Mouse (Mus musculus) CD4-positive helper T cell, adult 2 months (primary cell): ENCODE results near the gene Pnp2.
"Not testable (repeated sequence)": the region's sequence is repeated elsewhere in the genome, so short reads cannot be mapped to it uniquely, and the experiment has no call there.

Experiments
- DNase-seq: peaks from one replicate; pipeline ENCODE4 v3.0.0-alpha.2; 2012; ENCODE audit warnings: low read depth, missing footprints, low spot score

Pnp2 gene

GRCm38 (mm10) chr14:50955942-50956508, at the start of gene Pnp2:
Pnp2 (plus strand) TSS chr14:50955992.
- peak; percentile 57 for DNase-seq

GRCm38 (mm10) chr14:50908126-50908525, 47.7 kb upstream of the Pnp2 start:
- no peak for DNase-seq

GRCm38 (mm10) chr14:50911356-50911755, 44.4 kb upstream of the Pnp2 start:
- no peak for DNase-seq

GRCm38 (mm10) chr14:50923437-50923836, 32.4 kb upstream of the Pnp2 start:
- DNase-seq, result peak; percentile 14

- peak; percentile 97 for DNase-seq
These were observed 31.3 kb upstream of the Pnp2 start, which contains the start of the genes Osgep and Apex1 for GRCm38 (mm10) chr14:50924281-50925064. Osgep (minus strand) TSS chr14:50924893. Apex1 (plus strand) TSS chr14:50924968.

GRCm38 (mm10) chr14:50925111-50925920, 30.5 kb upstream of the Pnp2 start:
- no peak for DNase-seq

GRCm38 (mm10) chr14:50927366-50927765, 28.4 kb upstream of the Pnp2 start:
- no peak for DNase-seq

- no peak for DNase-seq
These were observed 25.8 kb upstream of the Pnp2 start for GRCm38 (mm10) chr14:50929951-50930350.

- DNase-seq, result peak; percentile 87
These were observed 25.4 kb upstream of the Pnp2 start for GRCm38 (mm10) chr14:50930377-50930753.

GRCm38 (mm10) chr14:50930754-50931492, 24.9 kb upstream of the Pnp2 start, which contains the start of the genes Pip4p1 and Pnp:
Pip4p1 (minus strand) TSS chr14:50930856.
Pnp (plus strand) TSS chr14:50931082.
- DNase-seq, result peak; percentile 100

GRCm38 (mm10) chr14:50931493-50932020, 24.2 kb upstream of the Pnp2 start:
- DNase-seq, result no peak

GRCm38 (mm10) chr14:50936649-50937048, 19.1 kb upstream of the Pnp2 start:
- no peak for DNase-seq

- no peak for DNase-seq
These were observed 17.5 kb upstream of the Pnp2 start for GRCm38 (mm10) chr14:50938119-50938908.

GRCm38 (mm10) chr14:50938940-50939339, 16.9 kb upstream of the Pnp2 start:
- peak; percentile 22 for DNase-seq

- DNase-seq, result peak; percentile 90
These were observed 11.7 kb upstream of the Pnp2 start, which contains the start of gene Gm49342 for GRCm38 (mm10) chr14:50943932-50944667. Gm49342 (plus strand) TSS chr14:50944517.

GRCm38 (mm10) chr14:50944668-50945033, 11.1 kb upstream of the Pnp2 start:
- DNase-seq, result not testable (repeated sequence)

- peak; percentile 3 for DNase-seq
These were observed 10.7 kb upstream of the Pnp2 start for GRCm38 (mm10) chr14:50945081-50945480.

GRCm38 (mm10) chr14:50945526-50945925, 10.3 kb upstream of the Pnp2 start:
- DNase-seq, result not testable (repeated sequence)

- no peak for DNase-seq
These were observed 305 bp upstream of the Pnp2 start for GRCm38 (mm10) chr14:50955487-50955886.
